Mouse (Mus musculus): ENCODE results near the gene Kpna3.

Kpna3 gene

GRCm38 (mm10) chr14:61320765-61321164 is 118.9 kb downstream of the Kpna3 start:
- no peaks in the 10 kb centered on the region for H3K27me3 ChIP-seq (ENCODE audit: control insufficient read depth, insufficient read depth, low read length, poor library complexity, severe bottlenecking)
- no peak for DNase-seq (ENCODE audit: low read depth, low spot score)
- no peaks in the 10 kb centered on the region for H3K36me3 ChIP-seq (ENCODE audit: control insufficient read depth, insufficient read depth, low read length, poor library complexity, severe bottlenecking)

GRCm38 (mm10) chr14:61316861-61317260 is 122.8 kb downstream of the Kpna3 start:
- Histone ChIP-seq H3K27me3 (ENCODE audit: control insufficient read depth, insufficient read depth, low read length, poor library complexity, severe bottlenecking) (no peaks in the 10 kb centered on the region), H3K36me3 (ENCODE audit: control insufficient read depth, insufficient read depth, low read length, poor library complexity, severe bottlenecking) (no peaks in the 10 kb centered on the region)
- DNase-seq (ENCODE audit: low read depth, low spot score), result peak; percentile 65

All from splenic B cell, adult 2 months (primary cell).